Mouse (Mus musculus) C2C12 (cell line): Measurements from ENCODE around the gene Kmt2d.

ENCODE experiments used
- CEBPB ChIP-seq: IDR thresholded peaks from one replicate; pipeline ENCODE4 v1.6.1; 2011; ENCODE audit warnings: low read depth, mild to moderate bottlenecking, control low read depth, moderate library complexity
- CTCF ChIP-seq: IDR thresholded peaks from one replicate; pipeline ENCODE4 v1.5.1; 2011; ENCODE audit not compliant: control insufficient read depth, insufficient read depth, insufficient read length
- FOSL1 ChIP-seq: IDR thresholded peaks from one replicate; pipeline ENCODE4 v1.8.0; 2011; ENCODE audit warnings: mild to moderate bottlenecking, low read length; ENCODE audit not compliant: poor library complexity, insufficient read depth, severe bottlenecking
- MAX ChIP-seq: IDR thresholded peaks from one replicate; pipeline ENCODE4 v1.6.1; 2011; ENCODE audit warnings: mild to moderate bottlenecking, control low read depth
- MYOD1 ChIP-seq: IDR thresholded peaks from one replicate; pipeline ENCODE4 v1.6.1; 2011; ENCODE audit warnings: low read depth; ENCODE audit not compliant: control insufficient read depth, insufficient read length
- MYOG ChIP-seq: IDR thresholded peaks from one replicate; pipeline ENCODE4 v1.6.1; 2011; ENCODE audit not compliant: control insufficient read depth, insufficient read length; ENCODE audit errors: extremely low read depth
- USF1 ChIP-seq: IDR thresholded peaks from one replicate; pipeline ENCODE4 v1.6.1; 2011; ENCODE audit warnings: low read depth, mild to moderate bottlenecking, control low read depth, moderate library complexity

- TF ChIP-seq MYOD1 (no peak), CTCF (no peak), CEBPB (no peak), MAX (no peak), MYOG (no peak), FOSL1 (no peak), USF1 (no peak)
Observed at GRCm38 (mm10) chr15:98790761-98791160, 80.2 kb downstream of the Kmt2d start.
